Mouse (Mus musculus): ENCODE measurements around the gene Eif2s3x.

- TF ChIP-seq CTCF (IDR thresholded peaks at IDR 0.05; ENCODE audit: low read depth, low read length) = no peak
- no peak for TF ChIP-seq POLR2A (IDR thresholded peaks at IDR 0.05; ENCODE audit: borderline replicate concordance, low read depth, low read length)
Measured at GRCm38 (mm10) chrX:94212264-94212596, 432 bp downstream of the Eif2s3x start.

Measured in bone marrow macrophage, adult 2 months (primary cell).